Mouse (Mus musculus): ENCODE measurements at regions not wholly inside any gene's neighbourhood (a gene's known extent, or its start where the extent isn't known, plus 50 kb on each side); places are given as distances from the start of the nearest gene placed in this dataset.

- TF ChIP-seq POLR2A (IDR thresholded peaks at IDR 0.05; ENCODE audit: borderline replicate concordance, extremely low read depth, insufficient read depth, insufficient read length, poor library complexity, severe bottlenecking), result no peak
- TF ChIP-seq CTCF (IDR thresholded peaks at IDR 0.05; ENCODE audit: borderline replicate concordance, extremely low read depth, insufficient read depth, insufficient read length), result no peak
Measured at GRCm38 (mm10) chr1:30060806-30061205, 812.9 kb downstream of the Phf3 start.

All from brain, embryonic 14.5 days (tissue).